Mouse (Mus musculus) forebrain, embryonic 15.5 days (tissue): ENCODE measurements around the gene Mreg. TPM values are rescaled to one million over a fixed set of nuclear protein-coding genes. Genes with fewer than 3 reads are reported as not detected.
"Not testable (repeated sequence)": the region's sequence is repeated elsewhere in the genome, so short reads cannot be mapped to it uniquely, and the experiment has no call there.

Source experiments
- ATAC-seq: fragments of 200-750 bp; cut with Nextera tagmentation; replicated peaks from 2 replicates; pipeline ENCODE4 v1.8.0; 2017; ENCODE audit warnings: mild to moderate bottlenecking, moderate TSS enrichment, moderate library complexity
- H3K27ac ChIP-seq: fragments of 300-500 bp; sonication (generic); replicated peaks from 2 replicates; pipeline ENCODE4 v1.5.1; 2015; ENCODE audit warnings: mild to moderate bottlenecking, inconsistent platforms
- H3K27me3 ChIP-seq: fragments of 300-500 bp; sonication (generic); 2 replicates; pipeline ENCODE4 v1.6.1; 2015; ENCODE audit warnings: inconsistent platforms
- H3K36me3 ChIP-seq: fragments of 300-500 bp; sonication (generic); 2 replicates; pipeline ENCODE4 v1.6.1; 2015; ENCODE audit warnings: mild to moderate bottlenecking, inconsistent platforms
- H3K4me1 ChIP-seq: fragments of 300-500 bp; sonication (generic); 2 replicates; pipeline ENCODE4 v1.6.1; 2015; ENCODE audit warnings: inconsistent platforms
- H3K4me2 ChIP-seq: fragments of 300-500 bp; sonication (generic); replicated peaks from 2 replicates; pipeline ENCODE4 v1.6.1; 2015; ENCODE audit warnings: mild to moderate bottlenecking, inconsistent platforms
- H3K4me3 ChIP-seq: fragments of 300-500 bp; sonication (generic); 2 replicates; pipeline ENCODE4 v1.5.1; 2015; ENCODE audit warnings: mild to moderate bottlenecking, inconsistent platforms
- H3K9ac ChIP-seq: fragments of 300-500 bp; sonication (generic); replicated peaks from 2 replicates; pipeline ENCODE4 v1.6.1; 2015; ENCODE audit warnings: mild to moderate bottlenecking, inconsistent platforms
- H3K9me3 ChIP-seq: fragments of 300-500 bp; sonication (generic); 2 replicates; pipeline ENCODE4 v1.6.1; 2016; ENCODE audit warnings: inconsistent platforms
- WGBS: fragments of 180-500 bp; shearing (Covaris S2); methylation state at CpG from one replicate; pipeline ENCODE4 v1.1.7; 2015; ENCODE audit warnings: mixed read lengths; 5-methylcytosine and 5-hydroxymethylcytosine counted together
- polyA plus RNA-seq: library from polyadenylated mRNA; unstranded; fragments of >200 nt; fragmentation: Nextera tagmentation; extraction: Ambion mirVana; gene quantifications from 2 replicates; pipeline ENCODE4 v1.2.1, GENCODE M21; 2015

The Mreg gene
- polyA plus RNA-seq, 1 experiment from 2014 or later, result 0.94 TPM

DNA sequence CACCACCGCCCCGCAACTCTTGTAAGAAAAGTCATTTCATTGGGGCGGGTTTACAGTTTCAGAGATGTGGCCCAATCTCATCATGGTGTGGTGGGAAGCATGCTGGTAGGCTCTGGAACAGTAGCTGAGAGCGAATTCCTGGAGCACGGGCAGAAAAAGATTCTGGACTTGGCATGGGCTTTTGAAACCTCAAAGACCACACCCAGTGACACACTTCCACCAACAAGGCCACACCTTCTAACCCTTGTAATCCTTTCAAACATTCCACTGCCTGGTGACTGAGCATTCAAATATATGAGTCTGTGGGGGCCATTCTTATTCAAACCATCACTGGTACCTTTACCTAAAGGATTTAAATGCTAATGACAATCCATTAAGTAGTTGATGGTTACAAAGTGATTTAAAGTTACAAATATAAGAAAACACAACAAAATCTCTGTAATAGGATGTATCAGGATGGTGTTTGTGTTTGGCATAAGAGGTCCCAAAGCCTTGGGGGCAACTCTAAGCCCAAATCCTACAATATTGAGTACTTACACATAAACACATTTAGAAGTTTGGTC, 30.6 kb upstream of the Mreg start:
- Histone ChIP-seq H3K4me2 (no peak overlapping the region), H3K27me3 (peaks cover 7% of the 10 kb centered on the region; the same call in 1 of the 2 replicates), H3K4me1 (no peaks in the 10 kb centered on the region), H3K36me3 (no peaks in the 10 kb centered on the region), H3K9ac (no peak overlapping the region), H3K4me3 (no peak overlapping the region), H3K27ac (no peak overlapping the region), H3K9me3 (no peaks in the 10 kb centered on the region)
- 80% methylated on average over 5 of the region's 5 CpGs for WGBS
- ATAC-seq, result no peak

GRCm38 (mm10) chr1:72239113-72239512, 27.0 kb upstream of the Mreg start:
- H3K9ac ChIP-seq, H3K9me3 ChIP-seq, H3K4me1 ChIP-seq, ATAC-seq, H3K27me3 ChIP-seq, H3K4me3 ChIP-seq, H3K27ac ChIP-seq, H3K4me2 ChIP-seq, H3K36me3 ChIP-seq: not testable (repeated sequence)
- 89% methylated on average over 3 of the region's 3 CpGs for WGBS

DNA sequence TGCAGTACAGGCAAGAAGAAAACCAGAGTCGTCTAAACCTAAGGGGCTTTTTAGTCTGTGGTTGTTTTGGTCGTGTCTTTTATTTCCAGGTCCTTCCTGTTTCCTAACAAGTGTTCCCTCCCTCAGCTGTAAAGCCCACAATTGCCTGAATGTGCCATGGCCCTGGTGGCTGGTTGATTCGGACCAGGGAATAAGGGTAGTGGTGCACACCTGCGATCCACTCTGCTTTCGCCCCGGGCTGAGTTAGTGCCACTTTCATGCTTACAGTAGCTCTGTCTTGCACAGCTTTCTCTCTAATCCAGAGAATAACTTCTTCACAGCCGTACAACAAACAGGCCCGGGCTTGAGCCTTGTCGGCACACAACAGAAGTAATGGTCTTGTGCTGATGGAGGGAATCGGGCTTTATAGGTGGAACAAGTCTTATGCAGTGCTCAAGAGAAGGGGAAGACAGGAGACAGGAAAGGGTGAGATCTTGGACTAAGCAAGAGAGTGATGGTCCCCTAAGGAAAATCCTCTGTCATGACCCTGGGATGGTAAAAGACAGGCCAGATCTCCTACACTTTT, 26.0 kb upstream of the Mreg start:
- Histone ChIP-seq H3K27ac (no peak overlapping the region), H3K4me1 (0 out of 2 replicates have a peak, but pooled peaks cover 9% of the 10 kb centered on the region), H3K9ac (no peak overlapping the region), H3K4me2 (no peak overlapping the region; the same call in 1 of the 2 replicates), H3K9me3 (no peaks in the 10 kb centered on the region), H3K27me3 (peaks cover 7% of the 10 kb centered on the region; the same call in 1 of the 2 replicates), H3K4me3 (no peak overlapping the region), H3K36me3 (no peaks in the 10 kb centered on the region)
- no peak for ATAC-seq
- WGBS, result 61% methylated on average over 10 of the region's 10 CpGs

DNA sequence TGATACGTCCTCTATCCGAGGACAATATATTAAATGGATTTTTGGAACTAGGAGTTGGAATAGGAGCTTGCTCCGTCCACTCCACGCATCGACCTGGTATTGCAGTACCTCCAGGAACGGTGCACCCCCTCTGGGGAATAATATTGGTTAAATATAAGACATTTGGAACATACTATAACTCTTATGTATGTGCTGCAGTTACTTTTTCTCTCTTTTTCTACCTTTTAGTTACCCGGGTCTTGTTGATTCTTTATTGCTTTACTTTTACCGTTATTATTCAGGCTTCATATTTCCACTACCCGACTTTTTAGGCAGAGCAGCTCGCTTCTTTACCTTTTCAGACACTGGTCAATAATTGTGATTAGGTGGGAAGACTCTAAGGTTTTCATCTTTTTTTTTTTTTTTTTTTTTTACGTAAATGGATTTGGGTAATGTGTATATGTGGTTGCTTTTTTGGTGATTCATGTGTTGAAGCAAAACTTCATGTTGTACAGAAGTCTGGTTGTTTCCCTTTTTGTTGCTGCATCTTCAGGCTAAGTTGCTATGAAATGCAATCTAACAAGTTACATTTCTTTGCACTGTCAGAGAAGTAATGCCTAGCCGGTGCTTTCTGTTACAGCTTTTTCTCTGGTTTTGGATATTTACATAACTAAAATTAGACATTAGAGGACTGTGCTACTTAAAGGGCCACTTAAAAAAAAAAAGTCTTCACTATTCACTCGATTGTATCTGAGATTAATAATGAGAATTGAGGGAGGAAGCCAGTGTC, 25.1 kb upstream of the Mreg start:
- H3K4me1 ChIP-seq, result 0 out of 2 replicates have a peak, but pooled peaks cover 9% of the 10 kb centered on the region
- peaks cover 7% of the 10 kb centered on the region; the same call in 1 of the 2 replicates for H3K27me3 ChIP-seq
- WGBS, result 10% methylated on average over 13 of the region's 13 CpGs
- H3K4me3 ChIP-seq, result peak overlapping the region; percentile 20
- no peak overlapping the region for H3K9ac ChIP-seq
- no peak; the same call in 1 of the 2 replicates for ATAC-seq
- no peaks in the 10 kb centered on the region for H3K36me3 ChIP-seq
- H3K4me2 ChIP-seq, result peak overlapping the region; percentile 41
- no peaks in the 10 kb centered on the region for H3K9me3 ChIP-seq
- H3K27ac ChIP-seq, result no peak overlapping the region

- WGBS, result under 1% methylated on average over 37 of the region's 50 CpGs
- H3K4me1 ChIP-seq, H3K36me3 ChIP-seq, H3K9me3 ChIP-seq, H3K27me3 ChIP-seq: not testable (repeated sequence)
- peak overlapping the region; percentile 71 for H3K4me2 ChIP-seq
- peak overlapping the region; percentile 55 for H3K9ac ChIP-seq
- H3K4me3 ChIP-seq, result peak overlapping the region; percentile 60
- peak; percentile 88 for ATAC-seq
- H3K27ac ChIP-seq, result peak overlapping the region; percentile 82
Measured at GRCm38 (mm10) chr1:72236363-72237006, 24.4 kb upstream of the Mreg start.

GRCm38 (mm10) chr1:72232592-72232991, 20.5 kb upstream of the Mreg start:
- H3K36me3 ChIP-seq, H3K4me3 ChIP-seq, H3K4me2 ChIP-seq, ATAC-seq, H3K9me3 ChIP-seq, H3K9ac ChIP-seq, H3K27ac ChIP-seq, H3K27me3 ChIP-seq, H3K4me1 ChIP-seq: not testable (repeated sequence)
- WGBS, result 87% methylated on average over 10 of the region's 10 CpGs

DNA sequence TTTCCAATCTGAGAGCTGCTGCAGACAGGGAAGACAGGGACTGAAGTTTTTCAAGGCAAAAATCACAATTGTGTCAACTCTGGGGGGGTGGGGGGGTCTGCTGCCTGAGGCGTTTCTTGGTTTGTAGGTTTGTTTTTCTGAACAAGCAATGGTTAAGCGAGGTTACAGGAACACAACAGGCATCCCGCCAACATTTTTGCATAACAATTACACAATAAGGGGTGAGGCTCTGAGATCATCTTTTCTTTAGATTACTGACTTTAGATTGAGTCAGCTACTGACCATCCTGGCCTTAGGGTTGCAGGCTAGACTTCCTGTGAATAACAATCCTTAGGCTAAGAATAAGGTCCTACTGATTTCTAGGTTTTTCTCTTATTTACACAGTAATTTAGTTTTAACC, 16.9 kb upstream of the Mreg start:
- Histone ChIP-seq H3K4me3 (no peak overlapping the region), H3K27ac (no peak overlapping the region), H3K9me3 (no peaks in the 10 kb centered on the region), H3K36me3 (no peaks in the 10 kb centered on the region), H3K27me3 (peaks cover 6% of the 10 kb centered on the region; the same call in 1 of the 2 replicates), H3K4me2 (no peak overlapping the region), H3K4me1 (peaks cover 8% of the 10 kb centered on the region), H3K9ac (no peak overlapping the region)
- WGBS, result 17% methylated on average over 3 of the region's 3 CpGs
- no peak for ATAC-seq

GRCm38 (mm10) chr1:72227546-72227945, 15.4 kb upstream of the Mreg start:
- no peaks in the 10 kb centered on the region for H3K36me3 ChIP-seq
- no peak overlapping the region for H3K27ac ChIP-seq
- H3K9me3 ChIP-seq, result no peaks in the 10 kb centered on the region
- H3K27me3 ChIP-seq, result peaks cover 8% of the 10 kb centered on the region; the same call in 1 of the 2 replicates
- WGBS, result 86% methylated on average over 5 of the region's 5 CpGs
- ATAC-seq, result no peak
- peaks cover 8% of the 10 kb centered on the region for H3K4me1 ChIP-seq
- H3K4me3 ChIP-seq, result no peak overlapping the region
- H3K4me2 ChIP-seq, result no peak overlapping the region
- no peak overlapping the region for H3K9ac ChIP-seq

DNA sequence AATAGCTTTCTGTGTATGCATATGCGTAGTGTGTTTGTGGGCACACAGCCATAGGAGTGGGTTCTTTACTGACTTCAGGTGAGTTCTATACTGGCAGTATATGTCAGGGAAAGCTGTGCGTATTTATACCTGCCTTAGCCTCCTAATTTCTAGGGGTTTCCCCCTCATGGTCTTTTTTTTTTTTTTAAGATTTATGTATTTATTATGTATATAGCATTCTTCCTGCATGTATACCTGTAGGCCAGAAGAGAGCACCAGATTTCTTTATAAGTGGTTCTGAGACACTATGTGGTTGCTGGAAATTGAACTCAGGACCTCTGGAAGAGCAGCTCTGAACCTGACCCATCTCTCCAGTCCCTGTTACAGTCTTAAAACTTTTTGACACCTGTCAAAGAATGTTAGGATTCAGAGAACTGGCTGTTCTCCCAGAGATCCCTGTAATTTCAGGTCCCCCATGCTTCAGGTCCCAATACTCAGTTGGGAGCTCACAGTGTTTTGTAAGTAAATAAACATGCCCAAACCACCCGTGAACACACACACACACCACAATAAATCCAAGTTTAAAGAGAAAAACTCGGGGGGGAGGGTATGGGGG, 14.9 kb upstream of the Mreg start:
- 53% methylated on average over 4 of the region's 4 CpGs for WGBS
- H3K27ac ChIP-seq, result peak overlapping the region; percentile 60

DNA sequence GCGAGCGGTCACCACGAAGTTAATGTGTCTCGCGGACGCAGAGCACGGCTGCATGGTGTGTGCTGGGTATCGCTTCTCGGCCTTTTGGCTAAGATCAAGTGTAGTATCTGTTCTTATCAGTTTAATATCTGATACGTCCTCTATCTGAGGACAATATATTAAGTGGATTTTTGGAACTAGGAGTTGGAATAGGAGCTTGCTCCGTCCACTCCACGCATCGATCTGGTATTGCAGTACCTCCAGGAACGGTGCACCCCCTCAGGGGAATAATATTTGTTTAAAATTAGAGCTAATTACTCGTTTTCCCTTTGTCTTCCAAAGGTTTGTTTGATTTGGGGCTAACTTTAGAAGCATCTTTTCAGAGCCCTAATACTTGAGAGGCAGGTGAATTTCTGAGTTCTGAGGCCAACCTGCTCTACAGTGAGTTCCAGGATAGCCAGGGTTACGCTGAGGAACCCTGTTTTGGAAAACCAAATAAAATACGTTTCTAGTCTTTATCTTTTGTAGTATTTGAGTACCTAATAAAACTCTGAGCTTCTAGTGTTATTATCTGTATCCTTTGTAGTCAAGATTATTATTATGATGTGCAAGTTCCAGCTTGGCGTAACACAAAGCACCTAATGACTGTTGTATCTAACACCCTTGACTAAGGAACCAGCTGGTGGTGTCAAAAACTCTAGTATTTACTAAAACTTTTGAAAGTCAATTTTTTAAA, 14.2 kb upstream of the Mreg start:
- Histone ChIP-seq H3K36me3 (no peaks in the 10 kb centered on the region), H3K4me3 (peak overlapping the region; percentile 50), H3K9me3 (no peaks in the 10 kb centered on the region), H3K27me3 (peaks cover 8% of the 10 kb centered on the region; the same call in 1 of the 2 replicates), H3K27ac (peak overlapping the region; percentile 60), H3K4me1 (peaks cover 8% of the 10 kb centered on the region), H3K9ac (0 out of 2 replicates have a peak overlapping the region, but pooled peaks have one; percentile 13), H3K4me2 (peak overlapping the region; percentile 67)
- WGBS, result under 1% methylated on average over 11 of the region's 18 CpGs
- peak; percentile 88 for ATAC-seq

More for the DNA sequence above, 14.9 kb upstream of the Mreg start:
- Histone ChIP-seq H3K4me2 (peak overlapping the region; percentile 67; the same call in 1 of the 2 replicates), H3K4me3 (peak overlapping the region; percentile 50; the same call in 1 of the 2 replicates), H3K36me3 (no peaks in the 10 kb centered on the region), H3K9me3 (no peaks in the 10 kb centered on the region), H3K27me3 (peaks cover 8% of the 10 kb centered on the region; the same call in 1 of the 2 replicates), H3K9ac (no peak overlapping the region), H3K4me1 (peaks cover 8% of the 10 kb centered on the region)
- ATAC-seq, result no peak

- H3K4me1 ChIP-seq, H3K27me3 ChIP-seq, H3K27ac ChIP-seq, H3K9me3 ChIP-seq, H3K36me3 ChIP-seq: not testable (repeated sequence)
- peak overlapping the region; percentile 67 for H3K4me2 ChIP-seq
- peak overlapping the region; percentile 50 for H3K4me3 ChIP-seq
- peak overlapping the region; percentile 43 for H3K9ac ChIP-seq
- WGBS, result under 1% methylated on average over 28 of the region's 31 CpGs
- ATAC-seq, result peak; percentile 94
Measured at GRCm38 (mm10) chr1:72225720-72226171, 13.6 kb upstream of the Mreg start.
